Mouse (Mus musculus) ES-Bruce4 (cell line): ENCODE results near the gene Snta1. TPM values are rescaled to one million over a fixed set of nuclear protein-coding genes. Genes with fewer than 3 reads are reported as not detected.

Experiments
- H3K27ac ChIP-seq: 2 replicates; pipeline ENCODE4 v1.5.1; 2012; ENCODE audit warnings: low read length, inconsistent platforms; ENCODE audit not compliant: insufficient read depth
- H3K27me3 ChIP-seq: 2 replicates; pipeline ENCODE4 v1.6.1; 2012; ENCODE audit warnings: mild to moderate bottlenecking, low read length, inconsistent platforms; ENCODE audit not compliant: control insufficient read depth, poor library complexity, insufficient read depth, severe bottlenecking
- H3K36me3 ChIP-seq: 2 replicates; pipeline ENCODE4 v1.6.1; 2012; ENCODE audit warnings: inconsistent platforms, mild to moderate bottlenecking, low read length, moderate library complexity; ENCODE audit not compliant: control insufficient read depth, poor library complexity, insufficient read depth, severe bottlenecking
- H3K4me1 ChIP-seq: one replicate; pipeline ENCODE4 v1.8.1; 2011; ENCODE audit warnings: low read length; ENCODE audit not compliant: control insufficient read depth, insufficient read depth
- H3K4me3 ChIP-seq: 2 replicates; pipeline ENCODE4 v1.5.1; 2011; ENCODE audit warnings: low read depth, mild to moderate bottlenecking, low read length
- H3K9ac ChIP-seq: 2 replicates; pipeline ENCODE4 v1.6.1; 2012; ENCODE audit warnings: low read depth, mild to moderate bottlenecking, inconsistent platforms; ENCODE audit not compliant: poor library complexity, severe bottlenecking
- H3K9me3 ChIP-seq: replicated peaks from 2 replicates; pipeline ENCODE4 v1.6.1; 2012; ENCODE audit warnings: mild to moderate bottlenecking, low read length, inconsistent platforms; ENCODE audit not compliant: control insufficient read depth, poor library complexity, insufficient read depth, severe bottlenecking
- CTCF ChIP-seq: IDR thresholded peaks from one replicate; pipeline ENCODE4 v1.8.1; 2011; ENCODE audit warnings: low read depth, low read length
- EP300 ChIP-seq: IDR thresholded peaks from 2 replicates; pipeline ENCODE4 v1.6.1; 2011; ENCODE audit warnings: low read depth, low read length; ENCODE audit not compliant: insufficient read depth
- POLR2A ChIP-seq: IDR thresholded peaks from one replicate; pipeline ENCODE4 v1.8.1; 2011; ENCODE audit warnings: low read length; ENCODE audit not compliant: insufficient read depth
- polyA plus RNA-seq: library from polyadenylated mRNA; stranded (reverse); fragments of >200 nt; gene quantifications from 2 replicates; pipeline ENCODE4 v1.2.4, GENCODE M21; 2011; ENCODE audit warnings: low read depth; ENCODE audit not compliant: missing spikeins, insufficient read depth, insufficient read length

Gene Snta1
- polyA plus RNA-seq, 1 experiment = 11.7 TPM

DNA sequence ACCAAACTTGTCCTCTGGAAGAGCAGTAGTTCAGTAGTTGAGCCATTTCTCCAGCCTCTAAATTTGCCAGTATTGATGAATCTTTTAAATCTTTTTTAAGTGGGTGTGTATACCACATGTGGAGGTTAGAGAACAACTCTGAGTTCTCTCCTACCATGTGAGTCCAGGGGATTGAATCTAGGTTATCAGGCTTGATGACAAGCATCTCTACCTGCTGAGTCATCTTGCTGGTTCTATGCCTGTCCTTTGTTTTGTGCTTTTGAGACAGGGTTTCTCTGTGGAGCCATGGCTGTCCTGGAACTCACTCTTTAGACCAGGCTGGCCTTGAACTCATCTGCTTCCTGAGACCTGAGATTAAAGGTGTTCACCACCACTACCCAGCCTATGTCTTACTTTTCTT, 40.7 kb upstream of the Snta1 start:
- Histone ChIP-seq H3K9me3 (no peaks in the 10 kb centered on the region), H3K4me1 (peaks cover 9% of the 10 kb centered on the region), H3K36me3 (peaks cover 12% of the 10 kb centered on the region), H3K27me3 (no peaks in the 10 kb centered on the region), H3K27ac (no peak overlapping the region), H3K4me3 (no peak overlapping the region), H3K9ac (no peak overlapping the region)
- TF ChIP-seq EP300 = no peak
- TF ChIP-seq CTCF = no peak
- no peak for TF ChIP-seq POLR2A

DNA sequence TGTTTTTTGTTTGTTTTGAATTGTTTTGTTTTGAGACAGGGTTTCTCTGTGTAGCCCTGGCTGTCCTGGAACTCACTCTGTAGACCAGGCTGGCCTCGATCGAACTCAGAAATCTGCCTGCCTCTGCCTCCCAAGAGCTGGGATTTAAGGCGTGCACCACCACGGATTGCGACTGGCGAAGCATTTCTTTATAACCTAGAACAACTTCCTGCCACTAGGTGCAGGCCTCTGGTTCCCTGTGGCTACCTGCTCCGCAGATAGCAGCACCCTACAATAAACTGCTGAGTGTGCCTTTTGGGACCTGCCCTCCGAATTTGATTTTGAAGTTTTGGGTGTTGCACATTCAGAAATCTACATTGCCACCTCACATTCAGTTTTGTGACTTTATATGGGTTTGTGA, 39.9 kb upstream of the Snta1 start:
- Histone ChIP-seq H3K4me3 (no peak overlapping the region), H3K4me1 (peaks cover 8% of the 10 kb centered on the region), H3K9ac (no peak overlapping the region), H3K9me3 (no peaks in the 10 kb centered on the region), H3K27ac (no peak overlapping the region), H3K27me3 (no peaks in the 10 kb centered on the region), H3K36me3 (peaks cover 12% of the 10 kb centered on the region)
- TF ChIP-seq EP300 (no peak), POLR2A (no peak), CTCF (no peak)

DNA sequence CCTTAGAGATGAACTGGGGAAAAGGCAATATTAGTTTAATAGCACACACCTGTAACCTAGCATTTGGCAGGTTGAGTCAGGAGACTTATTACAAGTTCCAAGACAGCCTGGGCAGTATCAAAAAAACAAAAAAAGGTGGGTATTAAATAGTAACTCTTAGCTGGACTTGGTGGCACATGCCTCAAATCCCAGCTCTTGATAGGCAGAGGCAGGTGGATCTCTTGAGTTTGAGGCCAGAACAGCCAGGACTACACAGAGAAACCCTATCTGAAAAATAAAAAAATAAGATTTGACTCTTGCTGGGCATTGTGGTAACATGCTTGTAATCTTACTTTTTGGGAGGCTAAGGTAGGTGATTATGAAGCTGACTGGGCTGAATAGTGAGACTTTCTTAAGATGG, 32.6 kb upstream of the Snta1 start:
- peaks cover 20% of the 10 kb centered on the region for H3K36me3 ChIP-seq
- TF ChIP-seq POLR2A (no peak), EP300 (no peak), CTCF (no peak)
- H3K4me1 ChIP-seq = peaks cover 1% of the 10 kb centered on the region
- H3K27me3 ChIP-seq = no peaks in the 10 kb centered on the region
- no peaks in the 10 kb centered on the region for H3K9me3 ChIP-seq
- H3K4me3 ChIP-seq = no peak overlapping the region
- H3K27ac ChIP-seq = no peak overlapping the region
- H3K9ac ChIP-seq = peak overlapping the region; percentile 98; the same call in 1 of the 2 replicates

DNA sequence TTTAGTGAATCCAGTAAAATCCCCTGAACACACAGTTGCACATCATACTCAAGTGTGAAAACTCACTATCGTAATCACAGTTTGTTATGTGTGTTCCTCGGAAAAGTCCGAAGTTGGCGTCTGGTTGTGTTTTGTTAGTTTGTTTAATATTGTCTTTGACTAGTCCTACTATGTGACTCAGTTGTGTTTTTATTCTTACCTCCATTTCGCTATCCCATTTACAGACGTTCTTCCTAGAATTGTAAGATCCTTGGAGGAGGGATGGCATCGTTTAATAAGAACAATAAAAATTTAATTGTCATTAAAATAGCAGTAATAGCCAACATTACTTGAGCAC, 29.3 kb upstream of the Snta1 start:
- H3K4me3 ChIP-seq = peak overlapping the region; percentile 94
- H3K27ac ChIP-seq = peak overlapping the region; percentile 34
- peak overlapping the region; percentile 98 for H3K9ac ChIP-seq
- no peaks in the 10 kb centered on the region for H3K9me3 ChIP-seq
- no peak for TF ChIP-seq EP300
- TF ChIP-seq CTCF = no peak
- TF ChIP-seq POLR2A = no peak
- H3K27me3 ChIP-seq = no peaks in the 10 kb centered on the region
- peaks cover 15% of the 10 kb centered on the region for H3K36me3 ChIP-seq
- H3K4me1 ChIP-seq = peaks cover 4% of the 10 kb centered on the region

DNA sequence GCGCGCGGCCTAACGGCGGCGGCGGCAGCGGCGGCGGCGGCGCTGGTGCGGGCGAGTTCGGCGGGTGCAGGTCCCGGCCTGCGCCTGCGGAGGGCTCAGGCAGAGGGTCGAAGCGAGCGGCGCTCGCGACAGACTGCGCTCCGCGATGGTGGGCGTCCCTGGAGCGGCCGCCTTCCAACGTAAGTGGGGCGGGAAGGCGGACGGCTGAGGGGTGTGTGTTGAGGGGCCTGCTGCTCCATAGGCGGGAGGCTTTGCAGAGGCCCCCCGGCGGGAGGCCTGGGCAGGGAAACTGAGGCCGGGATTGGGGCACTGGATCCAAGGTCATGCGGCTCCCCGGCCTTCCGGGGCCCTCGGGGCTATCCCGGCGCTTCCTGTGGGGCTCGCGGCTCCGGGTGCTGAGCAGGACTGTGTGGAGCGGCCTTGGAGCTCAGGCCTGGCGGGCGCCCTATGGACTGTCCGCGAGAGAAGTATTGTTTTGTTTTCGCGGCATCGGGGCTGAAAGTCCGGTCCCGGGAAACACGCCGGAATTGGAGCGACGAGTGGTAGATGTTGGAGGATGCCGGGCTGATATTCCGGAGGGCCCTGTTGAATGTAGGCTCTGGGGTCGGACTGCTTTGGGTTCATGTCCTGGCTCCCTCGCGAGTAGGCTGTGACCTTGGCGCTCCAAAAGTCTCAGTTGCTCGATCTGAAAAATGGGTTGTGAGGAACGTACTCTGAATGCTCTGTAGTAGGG, 28.7 kb upstream of the Snta1 start, which contains the start of gene Cbfa2t2:
Gene Cbfa2t2, plus strand, starts transcription at position 24 of the 733 bp plus-strand sequence.
- Histone ChIP-seq H3K27me3 (no peaks in the 10 kb centered on the region), H3K27ac (peak within 1 kb of the TSS; percentile 74), H3K4me1 (peaks cover 6% of the 10 kb centered on the region), H3K36me3 (peaks cover 12% of the 10 kb centered on the region; the same call in 1 of the 2 replicates), H3K9me3 (no peaks in the 10 kb centered on the region), H3K9ac (peak within 1 kb of the TSS; percentile 98), H3K4me3 (peak within 1 kb of the TSS; percentile 94)
- TF ChIP-seq EP300 (no peak), CTCF (no peak), POLR2A (no peak)

DNA sequence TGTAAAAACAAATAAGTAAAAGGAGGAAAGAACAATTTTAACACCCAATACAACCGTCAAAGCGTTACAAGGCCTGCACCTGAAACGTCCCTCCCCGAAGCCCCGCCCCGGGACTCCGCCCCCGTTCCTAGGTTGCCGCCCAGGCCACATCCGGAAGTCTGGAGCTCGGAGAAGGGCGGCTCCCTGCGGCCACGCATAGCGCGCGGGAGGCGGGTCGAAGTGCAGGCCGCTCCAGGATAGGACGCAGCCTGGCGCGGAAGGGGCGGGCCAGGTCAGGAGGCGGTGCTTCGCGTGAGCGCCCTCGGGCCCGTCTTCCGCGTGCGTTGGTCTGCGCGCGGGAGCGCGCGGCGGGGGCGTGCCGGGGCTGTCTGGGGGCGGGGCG, 28.2 kb upstream of the Snta1 start:
- Histone ChIP-seq H3K9me3 (no peaks in the 10 kb centered on the region), H3K27ac (0 out of 2 replicates have a peak overlapping the region, but pooled peaks have one; percentile 74), H3K4me3 (peak overlapping the region; percentile 51), H3K27me3 (no peaks in the 10 kb centered on the region), H3K4me1 (peaks cover 6% of the 10 kb centered on the region), H3K36me3 (peaks cover 12% of the 10 kb centered on the region; the same call in 1 of the 2 replicates), H3K9ac (peak overlapping the region; percentile 98)
- TF ChIP-seq EP300 (no peak), CTCF (no peak), POLR2A (no peak)
